Mouse (Mus musculus) heart, adult 2 months (tissue): ENCODE data around the gene Fdxr. TPM values are rescaled to one million over a fixed set of nuclear protein-coding genes. Genes with fewer than 3 reads are reported as not detected.
A peak's percentile ranks its signal among the peaks of the same experiment; 100 is the strongest.

ENCODE experiments used
- DNase-seq, 2 experiments: peaks; one replicate each; pipeline ENCODE4 v3.0.0; 2021
- H3K27ac ChIP-seq: fragments of 200-600 bp; 2 replicates; pipeline ENCODE4 v1.8.1; 2022
- H3K27me3 ChIP-seq: fragments of 200-500 bp; 2 replicates; pipeline ENCODE4 v1.6.1; 2012; ENCODE audit warnings: mild to moderate bottlenecking, low read length, inconsistent platforms, mixed read lengths; ENCODE audit not compliant: control insufficient read depth, insufficient read depth
- H3K36me3 ChIP-seq: fragments of 200-500 bp; 2 replicates; pipeline ENCODE4 v1.6.1; 2012; ENCODE audit warnings: low read length, inconsistent platforms; ENCODE audit not compliant: control insufficient read depth, insufficient read depth
- H3K4me1 ChIP-seq: fragments of 200-500 bp; 2 replicates; pipeline ENCODE4 v1.6.1; 2011; ENCODE audit warnings: low read length; ENCODE audit not compliant: control insufficient read depth, insufficient read depth
- H3K4me3 ChIP-seq: fragments of 200-600 bp; 2 replicates; pipeline ENCODE4 v1.8.1; 2022
- H3K79me2 ChIP-seq: fragments of 200-500 bp; replicated peaks from 2 replicates; pipeline ENCODE4 v1.6.1; 2012; ENCODE audit warnings: mild to moderate bottlenecking, inconsistent platforms, low read length, moderate library complexity, mixed read lengths; ENCODE audit not compliant: control insufficient read depth, insufficient read depth
- H3K9ac ChIP-seq: fragments of 200-500 bp; 2 replicates; pipeline ENCODE4 v1.6.1; 2012; ENCODE audit warnings: low read depth, mild to moderate bottlenecking, control low read depth, inconsistent platforms, low read length, mixed read lengths
- CTCF ChIP-seq: fragments of 200-600 bp; IDR thresholded peaks from 2 replicates; pipeline ENCODE4 v1.8.1; 2022; ENCODE audit warnings: antibody characterized with exemption, mild to moderate bottlenecking, moderate library complexity
- EP300 ChIP-seq: fragments of 200-500 bp; IDR thresholded peaks from 2 replicates; pipeline ENCODE4 v1.6.1; 2011; ENCODE audit warnings: low read depth, low read length, control low read depth; ENCODE audit not compliant: insufficient read depth
- POLR2A ChIP-seq: fragments of 200-500 bp; IDR thresholded peaks from 2 replicates; pipeline ENCODE4 v1.6.1; 2011; ENCODE audit warnings: mild to moderate bottlenecking, low read depth, low read length, control low read depth; ENCODE audit not compliant: insufficient read depth
- WGBS: fragments of 180-500 bp; shearing (Covaris S2); methylation state at CpG from one replicate; pipeline ENCODE4 v1.1.7; 2018; 5-methylcytosine and 5-hydroxymethylcytosine counted together
- intact Hi-C: fragments of 180-260 bp; cut with DNase I; formaldehyde crosslinking; loops from one replicate; pipeline ENCODE4 v1.15.1; 2025
- polyA plus RNA-seq: library from polyadenylated mRNA; depleted of rRNA; stranded (reverse); fragments of >200 nt; gene quantifications from 2 replicates; pipeline ENCODE4 v1.2.3, GENCODE M21; 2012
- total RNA-seq, 2 experiments: library from RNA; stranded (reverse); gene quantifications; 2 replicates each; pipeline ENCODE4 v1.2.3; 2021

The Fdxr gene
- total and polyA plus RNA-seq, 3 experiments, result 7.1 to 8.8 (median 8.4) TPM

DNA sequence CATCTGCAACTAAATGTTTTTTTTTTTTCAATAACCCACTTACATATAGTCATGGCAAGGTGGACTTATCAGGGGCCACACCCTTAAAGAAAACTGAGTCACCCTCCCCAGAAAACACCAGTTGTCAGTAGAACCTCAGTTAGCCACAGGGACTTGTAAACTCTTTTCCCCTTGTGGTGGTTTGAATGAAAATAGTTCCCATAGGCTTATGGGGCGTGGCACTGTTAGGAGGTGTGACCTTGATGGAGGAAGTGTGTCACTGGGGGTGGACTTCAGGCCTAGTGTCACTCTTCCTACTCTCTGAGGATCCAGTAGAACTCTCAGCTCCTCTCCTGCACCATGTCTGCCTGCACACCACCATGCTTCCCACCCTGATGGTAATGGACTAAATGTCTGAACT is 2.9 kb upstream of the Fdxr start:
- TF ChIP-seq CTCF, result no peak
- TF ChIP-seq EP300, result no peak
- TF ChIP-seq POLR2A, result no peak
- intact Hi-C loops, result loop anchor here (5.0 kb wide), 1 partner anchor 133 kb away; no protein-coding TSS in a partner anchor
- Histone ChIP-seq H3K4me3 (no peak overlapping the region), H3K36me3 (no peaks in the 10 kb centered on the region), H3K27ac (no peak overlapping the region), H3K9ac (no peak overlapping the region), H3K27me3 (no peaks in the 10 kb centered on the region), H3K79me2 (no peaks in the 10 kb centered on the region), H3K4me1 (peaks cover 1% of the 10 kb centered on the region)
- DNase-seq, result no peak
- WGBS, result 87% methylated on average over 1 of the region's 1 CpGs

DNA sequence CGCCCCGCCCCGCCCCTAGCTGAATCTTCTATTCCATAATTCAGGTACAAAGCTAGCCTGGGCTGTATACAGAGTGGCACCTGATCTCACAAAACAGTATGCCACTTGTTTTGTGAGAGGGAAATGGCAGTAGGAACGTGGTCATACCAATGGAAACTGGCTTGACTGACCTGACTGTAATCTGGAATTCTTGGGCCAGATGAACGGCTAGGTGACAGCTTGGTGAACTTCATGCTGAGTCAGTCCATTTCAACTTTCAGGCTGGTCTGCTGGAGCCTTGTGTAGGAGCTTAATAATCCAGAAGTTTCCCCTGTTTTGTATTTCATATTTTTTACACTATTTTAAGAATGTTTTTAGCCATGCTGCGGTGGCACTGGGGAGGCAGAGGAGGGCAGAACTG is 1.3 kb upstream of the Fdxr start:
- WGBS, result 77% methylated on average over 6 of the region's 6 CpGs
- Histone ChIP-seq H3K36me3 (no peaks in the 10 kb centered on the region), H3K4me1 (peaks cover 1% of the 10 kb centered on the region), H3K79me2 (no peaks in the 10 kb centered on the region), H3K9ac (no peak overlapping the region), H3K27me3 (no peaks in the 10 kb centered on the region), H3K4me3 (no peak overlapping the region), H3K27ac (no peak overlapping the region)
- TF ChIP-seq POLR2A (no peak), EP300 (no peak), CTCF (no peak)
- DNase-seq, result no peak
- intact Hi-C loops, result loop anchor here (5.0 kb wide), 1 partner anchor 134 kb away; no protein-coding TSS in a partner anchor

GRCm38 (mm10) chr11:115277604-115277975 is 740 bp upstream of the Fdxr start:
- no peaks in the 10 kb centered on the region for H3K79me2 ChIP-seq
- H3K27ac ChIP-seq, result peak overlapping the region; percentile 90
- 18% methylated on average over 7 of the region's 7 CpGs for WGBS
- H3K27me3 ChIP-seq, result no peaks in the 10 kb centered on the region
- peak overlapping the region; percentile 67 for H3K9ac ChIP-seq
- H3K36me3 ChIP-seq, result no peaks in the 10 kb centered on the region
- peak overlapping the region; percentile 66 for H3K4me3 ChIP-seq
- no peak for DNase-seq
- peaks cover 1% of the 10 kb centered on the region for H3K4me1 ChIP-seq
- intact Hi-C loops, result loop anchor here (5.0 kb wide), 1 partner anchor 135 kb away; no protein-coding TSS in a partner anchor
- no peak for TF ChIP-seq CTCF
- no peak for TF ChIP-seq EP300
- TF ChIP-seq POLR2A, result no peak

DNA sequence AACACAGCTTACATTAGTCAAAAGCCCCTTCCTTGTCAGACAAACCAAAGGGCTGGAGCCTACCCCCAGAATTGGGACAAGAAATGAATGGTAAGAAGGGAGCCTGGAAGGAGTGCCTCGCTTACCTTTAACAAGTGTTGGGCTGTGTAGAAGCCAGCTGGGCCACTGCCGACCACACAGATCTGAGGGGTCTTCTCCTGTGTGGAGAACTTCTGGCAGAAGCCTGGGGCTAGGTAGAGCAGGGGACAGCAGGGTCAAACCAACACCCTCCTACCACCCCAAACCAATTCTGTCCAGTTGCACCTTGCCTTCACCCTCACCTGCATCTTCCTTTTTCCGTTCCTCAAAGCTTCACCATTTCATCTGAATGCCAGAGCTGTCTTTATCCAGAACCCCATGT is 896 bp downstream of the Fdxr start:
- intact Hi-C loops, result loop anchor here (5.0 kb wide), 1 partner anchor 136 kb away; no protein-coding TSS in a partner anchor
- Histone ChIP-seq H3K27me3 (no peaks in the 10 kb centered on the region), H3K27ac (no peak overlapping the region), H3K79me2 (no peaks in the 10 kb centered on the region), H3K36me3 (no peaks in the 10 kb centered on the region), H3K4me1 (peaks cover 1% of the 10 kb centered on the region), H3K9ac (no peak overlapping the region), H3K4me3 (no peak overlapping the region)
- TF ChIP-seq EP300 (no peak), CTCF (no peak), POLR2A (no peak)
- no peak for DNase-seq
- 74% methylated on average over 3 of the region's 3 CpGs for WGBS

DNA sequence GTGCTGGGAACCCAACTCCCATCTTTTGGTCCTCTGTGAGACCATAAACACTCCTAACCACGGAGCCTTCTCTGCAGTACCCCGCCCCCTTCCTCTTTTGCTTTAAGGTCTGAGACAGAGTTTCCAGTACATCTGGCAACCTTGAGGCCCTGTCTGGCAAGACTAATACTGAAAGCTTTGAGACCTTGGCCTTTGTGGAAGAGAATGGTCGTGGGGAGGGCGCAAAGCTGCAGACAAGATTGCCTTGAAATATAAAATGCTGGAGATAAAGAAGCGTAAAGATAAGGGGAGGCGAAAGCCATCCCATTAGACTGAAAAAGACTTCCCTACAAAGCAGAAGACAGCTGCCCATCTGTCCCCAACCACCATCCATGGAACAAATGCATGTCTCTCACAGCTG is 1.3 kb downstream of the Fdxr start:
- Histone ChIP-seq H3K4me1 (peaks cover 1% of the 10 kb centered on the region), H3K79me2 (no peaks in the 10 kb centered on the region), H3K36me3 (no peaks in the 10 kb centered on the region), H3K27ac (no peak overlapping the region), H3K4me3 (no peak overlapping the region), H3K9ac (no peak overlapping the region), H3K27me3 (no peaks in the 10 kb centered on the region)
- intact Hi-C loops, result loop anchor here (5.0 kb wide), 1 partner anchor 137 kb away; no protein-coding TSS in a partner anchor
- 73% methylated on average over 6 of the region's 6 CpGs for WGBS
- DNase-seq, result no peak
- TF ChIP-seq EP300, result no peak
- no peak for TF ChIP-seq CTCF
- no peak for TF ChIP-seq POLR2A

- TF ChIP-seq POLR2A (no peak), EP300 (no peak), CTCF (no peak)
- Histone ChIP-seq H3K79me2 (no peaks in the 10 kb centered on the region), H3K27ac (no peak overlapping the region), H3K27me3 (no peaks in the 10 kb centered on the region), H3K4me3 (no peak overlapping the region), H3K4me1 (peaks cover 1% of the 10 kb centered on the region), H3K36me3 (no peaks in the 10 kb centered on the region), H3K9ac (no peak overlapping the region)
- 92% methylated on average over 6 of the region's 6 CpGs for WGBS
- DNase-seq, result no peak
- intact Hi-C loops, result loop anchor here (5.0 kb wide), 2 partner anchors 138 to 192 kb away; no protein-coding TSS in a partner anchor
Measured at GRCm38 (mm10) chr11:115274771-115275170, 2.1 kb downstream of the Fdxr start.
